Mouse (Mus musculus): Measurements from ENCODE around the gene Snai1. TPM values are rescaled to one million over a fixed set of nuclear protein-coding genes. Genes with fewer than 3 reads are reported as not detected.

The Snai1 gene
- total RNA-seq (2021): 1 to 10 TPM; 1.1 to 1.3 TPM

DNA sequence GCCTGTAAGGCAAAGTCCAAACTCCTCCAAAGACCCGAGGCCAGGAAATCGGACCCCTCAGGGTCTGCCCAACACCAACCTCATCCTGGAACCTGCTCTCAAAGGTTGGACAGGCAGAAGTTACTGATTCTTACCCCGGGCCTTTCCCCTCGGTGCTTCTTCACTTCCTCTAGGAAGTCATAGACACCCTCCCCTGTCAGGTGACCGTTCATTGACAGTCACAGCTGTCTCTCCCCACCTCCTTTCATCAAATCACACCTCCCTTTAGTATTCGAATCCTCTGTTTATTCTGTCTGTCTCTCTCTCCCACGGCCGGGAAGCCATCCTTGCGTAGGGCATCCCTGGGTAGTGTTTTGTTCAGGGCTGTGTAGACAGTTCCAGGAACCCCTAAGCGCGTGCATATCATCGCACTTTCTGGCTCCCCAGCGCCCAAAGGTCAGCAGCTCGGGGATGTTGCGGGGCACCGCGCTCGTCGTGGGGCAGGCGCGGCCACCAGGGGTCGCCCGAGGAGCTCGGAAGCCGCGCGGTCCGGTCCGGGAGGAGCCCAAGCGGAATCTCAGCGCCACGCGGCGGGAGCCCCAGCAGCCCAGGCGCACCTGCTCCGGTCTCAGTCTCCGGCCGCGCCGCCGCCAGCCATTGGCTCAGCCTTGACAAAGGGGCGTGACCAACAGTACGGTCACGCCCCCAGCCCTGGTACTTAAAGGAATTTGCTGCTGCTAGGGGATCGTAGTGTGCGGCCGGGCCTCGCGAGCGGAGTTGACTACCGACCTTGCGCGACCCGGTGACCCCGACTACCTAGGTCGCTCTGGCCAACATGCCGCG lies at the start of gene Snai1:
Gene Snai1 (plus strand): TSS at position 720 of the 822 bp plus-strand sequence.
- intact Hi-C loops (cut with DNase I): loop anchor here (5.0 kb wide), 2 partner anchors 70 to 140 kb away; no protein-coding TSS in a partner anchor
- peak; percentile 94 for DNase-seq

DNA sequence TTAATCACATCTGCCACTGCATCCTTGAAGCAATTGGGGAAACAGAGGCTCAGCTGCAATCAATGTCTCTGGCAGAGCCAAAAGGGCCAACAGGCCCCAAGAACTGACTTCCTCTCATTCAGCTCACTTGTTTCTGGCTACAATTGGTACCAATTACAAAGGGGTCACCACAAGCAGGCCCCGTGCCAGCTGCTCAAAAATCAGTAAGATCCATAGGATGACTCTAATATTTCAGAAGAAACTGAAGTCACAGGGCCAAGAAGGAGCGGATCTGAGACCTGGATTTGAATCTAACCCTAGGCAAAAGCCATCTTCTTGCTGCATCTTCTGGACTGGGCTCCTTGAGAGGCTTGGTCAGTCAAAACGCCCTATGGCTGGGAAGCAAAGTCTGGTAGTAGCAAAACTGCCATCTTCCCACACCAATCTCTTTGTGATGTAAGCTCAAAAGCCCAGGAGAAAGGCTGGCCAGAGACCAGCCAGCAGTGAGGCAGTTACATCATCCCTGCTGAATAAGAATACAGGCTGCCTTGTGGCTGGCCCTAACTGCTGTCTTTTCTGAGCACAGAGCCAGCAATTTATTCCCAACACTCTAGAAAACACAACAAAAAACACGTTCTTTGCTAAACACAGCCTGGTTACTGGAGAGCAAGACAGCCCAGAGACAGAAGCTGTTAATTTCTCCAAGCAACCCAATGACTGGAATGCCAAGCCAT lies 47.0 kb upstream of the Snai1 start:
- peak; percentile 56 for DNase-seq
- intact Hi-C loops (cut with DNase I): no loop called here

- DNase-seq: peak; percentile 35
- intact Hi-C loops (cut with DNase I): no loop called here
Measured at GRCm38 (mm10) chr2:167491757-167492708, 46.0 kb upstream of the Snai1 start, which contains the start of gene Rnf114. Gene Rnf114 (plus strand): TSS chr2:167492645.

DNA sequence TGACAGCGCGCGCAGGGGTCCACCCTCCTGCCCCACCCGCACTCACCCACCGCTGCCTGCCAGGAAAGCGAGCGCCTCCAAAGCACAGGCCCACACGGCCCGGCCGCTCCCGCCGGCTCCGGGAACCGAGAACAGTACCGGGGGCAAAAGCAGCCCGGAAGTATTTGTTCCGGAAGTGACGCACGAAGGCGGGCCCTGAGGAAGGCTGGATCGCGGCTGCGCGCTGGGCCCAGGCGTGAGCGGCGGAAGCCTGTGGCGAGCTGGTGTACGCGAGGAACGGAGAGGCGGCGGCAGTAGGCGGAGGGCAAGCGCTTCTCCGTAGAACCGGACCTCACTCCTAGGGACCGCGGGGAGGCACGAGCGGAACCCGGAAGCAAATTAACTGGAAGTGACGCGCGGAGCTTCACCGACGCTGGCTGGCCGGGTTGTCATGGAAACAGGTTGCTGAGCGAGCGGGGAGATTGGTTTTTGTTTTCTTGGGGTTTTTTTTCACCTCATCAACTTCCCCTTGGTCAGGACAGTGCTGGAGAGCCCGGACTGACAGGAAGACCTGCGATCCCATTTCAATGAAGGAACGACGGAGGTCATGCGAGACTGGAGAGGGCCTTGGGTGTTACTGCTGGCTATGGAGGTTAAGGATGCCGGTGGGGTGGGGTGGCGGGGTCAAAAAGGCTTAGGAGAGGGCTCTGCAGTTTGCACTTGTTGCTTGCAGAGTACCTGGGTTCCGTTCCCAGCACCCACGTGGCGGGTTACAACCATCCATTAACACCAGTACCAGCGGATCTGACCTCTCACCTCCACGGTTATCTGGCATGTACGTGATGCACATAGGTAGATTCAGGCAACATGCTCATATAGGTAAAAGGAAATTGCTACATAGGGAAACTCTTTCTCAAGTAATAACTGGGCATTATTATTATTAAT lies 45.0 kb upstream of the Snai1 start, which contains the start of gene Spata2:
Gene Spata2 (minus strand): TSS at position 175 of the 924 bp plus-strand sequence.
- DNase-seq: peak; percentile 89
- intact Hi-C loops (cut with DNase I): no loop called here

GRCm38 (mm10) chr2:167496437-167496836 lies 41.6 kb upstream of the Snai1 start:
- intact Hi-C loops (cut with DNase I): no loop called here
- DNase-seq: no peak

GRCm38 (mm10) chr2:167497272-167497671 lies 40.7 kb upstream of the Snai1 start:
- intact Hi-C loops (cut with DNase I): no loop called here
- DNase-seq: peak; percentile 27

DNA sequence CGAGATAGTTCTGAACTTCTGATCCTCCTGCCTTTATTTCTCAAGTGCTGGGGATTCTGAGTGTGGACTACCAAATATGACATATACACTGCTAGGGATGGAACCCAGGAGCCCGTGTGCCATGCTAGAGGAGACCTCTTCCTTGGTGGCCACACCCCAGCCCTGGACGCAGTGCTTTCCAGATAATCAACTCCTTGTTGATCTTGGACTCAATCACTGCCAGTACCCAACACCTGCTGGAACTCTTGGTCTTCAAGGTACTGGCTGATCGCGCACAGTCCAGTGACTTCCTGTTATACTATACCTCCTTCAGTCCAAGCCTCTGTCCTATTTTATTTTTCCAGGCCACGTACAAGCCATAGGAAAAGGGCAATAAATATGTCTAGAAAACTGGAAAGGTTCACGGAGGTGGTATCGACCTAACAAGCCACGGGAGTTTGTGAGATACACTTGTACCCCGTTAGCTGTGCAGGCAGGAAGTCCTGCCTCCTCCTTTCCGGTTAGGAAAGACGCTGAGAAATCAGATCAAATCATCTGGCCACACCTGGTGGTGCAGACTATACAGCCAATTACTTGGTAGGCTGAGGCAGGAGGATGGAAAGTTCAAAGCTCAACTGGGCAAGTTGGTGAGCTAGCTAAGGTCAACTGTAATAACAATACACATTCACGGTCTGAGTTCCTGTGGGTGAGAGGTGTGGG lies 35.3 kb upstream of the Snai1 start:
- intact Hi-C loops (cut with DNase I): no loop called here
- DNase-seq: no peak

DNA sequence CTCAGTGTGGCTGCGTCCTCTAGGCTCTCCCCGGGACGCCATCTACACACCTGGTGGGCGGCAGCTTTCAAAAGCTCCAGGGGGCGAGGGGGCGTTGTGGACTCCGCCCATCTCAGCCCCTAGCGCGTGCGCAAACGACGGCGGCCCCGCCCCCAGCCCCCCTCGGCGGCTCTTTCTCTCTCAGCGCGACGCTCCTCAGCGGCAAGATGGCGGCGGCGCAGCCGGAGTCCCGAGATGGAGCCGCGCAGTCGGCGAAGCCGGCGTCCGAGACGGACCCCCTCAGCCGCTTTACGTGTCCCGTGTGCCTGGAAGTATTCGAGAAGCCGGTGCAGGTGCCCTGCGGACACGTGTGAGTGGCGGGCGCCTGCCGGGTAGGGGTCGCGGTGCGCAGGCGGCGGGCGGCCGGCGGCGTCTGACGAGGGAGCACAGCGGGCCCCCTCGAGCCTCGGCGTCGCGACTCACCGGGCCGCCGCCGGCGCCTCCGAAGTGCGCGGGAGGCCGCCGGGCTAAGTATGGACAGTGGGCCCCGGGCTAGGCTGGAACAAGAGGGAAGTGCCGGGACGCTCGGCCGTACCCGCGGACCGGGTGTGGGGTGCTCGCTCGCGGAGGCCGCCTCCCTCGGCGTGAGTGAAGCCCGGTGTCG lies 34.6 kb upstream of the Snai1 start:
- intact Hi-C loops (cut with DNase I): no loop called here
- peak; percentile 92 for DNase-seq

- intact Hi-C loops (cut with DNase I): no loop called here
- peak; percentile 39 for DNase-seq
Measured at GRCm38 (mm10) chr2:167503896-167504349, 34.1 kb upstream of the Snai1 start.

GRCm38 (mm10) chr2:167505127-167505526 lies 32.9 kb upstream of the Snai1 start:
- DNase-seq: no peak
- intact Hi-C loops (cut with DNase I): no loop called here

GRCm38 (mm10) chr2:167506546-167507260 lies 31.3 kb upstream of the Snai1 start:
- intact Hi-C loops (cut with DNase I): no loop called here
- DNase-seq: no peak

- no peak for DNase-seq
- intact Hi-C loops (cut with DNase I): no loop called here
Measured at GRCm38 (mm10) chr2:167507719-167508385, 30.1 kb upstream of the Snai1 start.

DNA sequence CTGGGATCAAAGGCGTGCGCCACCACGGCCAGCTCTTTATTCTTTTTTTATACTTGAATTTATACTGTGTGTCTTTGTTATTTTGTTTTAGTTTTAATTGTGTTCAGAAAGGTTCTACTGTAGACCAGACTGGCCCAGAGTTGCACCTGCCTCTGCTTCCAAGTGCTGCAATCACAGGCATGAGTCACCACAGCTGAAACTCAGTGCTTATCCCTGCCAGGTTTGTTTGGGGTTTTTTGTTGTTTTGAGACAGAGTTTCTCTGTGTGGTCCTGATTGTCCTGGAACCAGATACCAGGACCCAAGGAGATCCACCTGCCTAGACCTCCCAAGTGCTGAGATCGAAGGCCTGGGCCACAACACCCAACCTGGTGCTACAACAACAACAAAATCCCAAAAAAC lies 29.4 kb upstream of the Snai1 start:
- no peak for DNase-seq
- intact Hi-C loops (cut with DNase I): no loop called here

- DNase-seq: no peak
- intact Hi-C loops (cut with DNase I): no loop called here
Measured at GRCm38 (mm10) chr2:167510485-167510884, 27.5 kb upstream of the Snai1 start.

- intact Hi-C loops (cut with DNase I): no loop called here
- DNase-seq: no peak
Measured at GRCm38 (mm10) chr2:167512365-167512764, 25.6 kb upstream of the Snai1 start.

DNA sequence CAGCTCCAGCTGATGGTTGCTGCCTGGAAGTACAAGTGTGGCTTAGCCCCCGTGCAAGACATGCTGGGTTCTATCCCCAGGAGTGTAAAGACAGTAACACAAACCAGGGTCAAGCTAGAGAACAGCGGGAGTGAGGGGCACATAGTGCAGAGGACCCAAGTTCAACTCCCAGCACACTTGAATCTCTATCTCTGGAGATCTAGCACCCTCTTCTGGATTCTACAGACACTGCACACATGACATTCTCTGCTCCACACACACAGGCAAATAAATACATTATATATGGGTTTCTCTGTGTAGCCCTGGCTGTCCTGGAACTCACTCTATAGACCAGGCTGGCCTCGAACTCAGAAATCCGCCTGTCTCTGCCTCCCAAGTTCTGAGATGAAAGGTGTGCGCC lies 25.0 kb upstream of the Snai1 start:
- intact Hi-C loops (cut with DNase I): no loop called here
- no peak for DNase-seq

DNA sequence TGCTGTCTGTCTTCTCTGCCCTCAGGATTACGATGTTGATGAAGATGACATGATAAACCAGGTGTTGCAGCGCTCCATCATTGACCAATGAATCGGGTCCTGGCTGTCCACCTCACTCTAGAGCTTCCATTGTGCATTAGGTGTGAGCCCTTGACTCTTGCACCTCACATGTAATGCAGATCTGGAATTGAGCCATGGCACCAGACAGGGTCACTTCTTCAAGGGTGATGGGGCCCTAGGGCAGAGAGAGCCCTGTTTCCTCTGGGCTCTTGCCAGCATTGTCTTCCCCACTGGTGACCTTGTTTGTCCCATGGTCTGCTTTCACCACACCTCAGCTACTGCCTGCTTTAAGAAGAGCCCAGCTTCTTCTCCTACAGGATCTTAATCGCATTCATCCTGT lies 23.4 kb upstream of the Snai1 start:
- DNase-seq: no peak
- intact Hi-C loops (cut with DNase I): no loop called here

Measured in left cerebral cortex, postnatal 4 days (tissue).